Mouse (Mus musculus) cortical plate, adult 2 months (tissue): Measurements from ENCODE around the gene Chaf1a.

Source experiments
- CTCF ChIP-seq: fragments of 200-500 bp; IDR thresholded peaks from 2 replicates; pipeline ENCODE4 v1.5.1; 2011; ENCODE audit warnings: mild to moderate bottlenecking, control low read depth, low read length; ENCODE audit not compliant: insufficient read depth; ENCODE audit errors: extremely low read depth
- POLR2A ChIP-seq: fragments of 200-500 bp; IDR thresholded peaks from 2 replicates; pipeline ENCODE4 v1.6.1; 2011; ENCODE audit warnings: mild to moderate bottlenecking, low read length, control low read depth; ENCODE audit not compliant: insufficient read depth; ENCODE audit errors: extremely low read depth

GRCm38 (mm10) chr17:56034040-56034725, 6.1 kb upstream of the Chaf1a start:
- TF ChIP-seq CTCF (no peak), POLR2A (no peak)
